Mouse (Mus musculus): ENCODE measurements around the gene Pxmp2. TPM values are rescaled to one million over a fixed set of nuclear protein-coding genes. Genes with fewer than 3 reads are reported as not detected.

The Pxmp2 gene
- total and polyA plus RNA-seq, 3 experiments = 3.9 to 4.6 (median 4.5) TPM

DNA sequence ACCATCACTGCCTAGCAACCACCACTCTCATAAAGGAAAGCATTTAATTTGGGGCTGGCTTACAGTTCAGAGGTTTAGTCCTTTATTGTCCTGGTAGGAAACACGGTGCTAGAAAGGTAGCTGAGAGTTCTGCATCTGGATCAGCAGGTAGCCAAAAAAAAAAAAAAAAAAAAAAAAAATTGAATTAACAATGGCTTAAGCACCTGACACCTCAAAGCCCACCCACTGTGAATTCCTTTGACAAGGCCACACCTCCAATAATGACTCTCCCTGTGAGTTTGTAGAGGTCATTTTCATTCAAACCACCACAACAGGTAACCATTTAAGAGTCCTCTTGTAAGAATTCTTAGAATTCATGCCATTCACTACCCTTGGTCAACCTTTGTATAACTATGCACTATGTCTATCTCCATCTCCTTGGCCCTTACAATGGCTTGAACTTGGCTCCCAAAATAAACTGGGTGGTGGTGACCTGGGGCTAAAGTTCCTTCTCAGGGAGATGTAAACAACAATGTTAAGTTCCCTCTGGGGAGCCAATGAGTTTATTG lies 58.6 kb downstream of the Pxmp2 start:
- Histone ChIP-seq H3K4me1 (ENCODE audit: control insufficient read depth in 1 of 2, insufficient read depth in 2 of 2) (peaks cover 0 to 8% of the 10 kb centered on the region in 2 experiments; a peak in 2 of 4 replicates), H3K27ac (ENCODE audit: insufficient read depth, low read depth) (no peak overlapping the region), H3K4me2 (ENCODE audit: insufficient read depth, low read depth, poor library complexity, severe bottlenecking) (no peak overlapping the region), H3K36me3 (replicated peaks in 1 of 2; ENCODE audit: control insufficient read depth in 1 of 2, insufficient read depth in 1 of 2, low read length in 1 of 2) (peaks cover 8 to 37% of the 10 kb centered on the region in 2 experiments), H3K79me2 (replicated peaks; ENCODE audit: control insufficient read depth, extremely low read depth, insufficient read depth, poor library complexity, severe bottlenecking) (peaks cover 13% of the 10 kb centered on the region), H3K27me3 (replicated peaks) (no peaks in the 10 kb centered on the region), H3K4me3 (replicated peaks in 1 of 3; ENCODE audit: low read depth in 2 of 3, low read length in 2 of 3, poor library complexity in 1 of 3) (no peak overlapping the region), H3K9me3 (replicated peaks; ENCODE audit: low read length) (no peaks in the 10 kb centered on the region), H3K9ac (ENCODE audit: insufficient read depth, low read depth) (no peak overlapping the region)
- no peak for TF ChIP-seq ZMIZ1 (IDR thresholded peaks at IDR 0.05; ENCODE audit: low read depth, low read length)
- in situ Hi-C loops (cut with MboI; ENCODE audit: low pct_ligation_motif_present, low pct_unique_long_range_greater_than_20kb, low sequenced_read_pairs) = no loop called here
- no peak for DNase-seq (ENCODE audit: extremely low read depth)
- dilution Hi-C loops (cut with MboI; ENCODE audit: extremely low pct_ligation_motif_present, extremely low pct_unique_long_range_greater_than_20kb, low sequenced_read_pairs) = no loop called here

DNA sequence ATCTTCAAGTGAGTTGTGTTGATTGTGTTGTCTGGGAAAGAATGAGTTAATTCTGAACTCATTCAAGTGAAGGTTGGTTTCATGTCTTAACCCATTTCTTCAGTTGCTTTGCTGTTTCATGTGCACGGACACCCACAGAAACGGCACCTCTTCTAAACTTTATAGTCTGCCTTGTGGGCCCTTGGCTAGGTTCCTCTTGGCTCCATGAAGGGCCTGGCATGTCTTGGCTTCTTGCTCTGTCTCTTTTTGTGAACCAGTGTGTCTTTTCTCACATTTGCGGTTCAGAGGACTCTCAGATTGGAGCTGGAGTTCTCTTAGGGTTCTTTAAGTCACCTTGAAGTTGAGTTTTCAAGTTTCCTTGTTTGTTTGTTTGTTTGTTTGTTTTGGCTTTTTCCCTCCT lies 60.9 kb downstream of the Pxmp2 start:
- peaks cover 28 to 61% of the 10 kb centered on the region in 2 experiments for H3K36me3 ChIP-seq (replicated peaks in 1 of 2; ENCODE audit: control insufficient read depth in 1 of 2, insufficient read depth in 1 of 2, low read length in 1 of 2)
- H3K4me2 ChIP-seq (ENCODE audit: insufficient read depth, low read depth, poor library complexity, severe bottlenecking) = no peak overlapping the region
- no peak overlapping the region for H3K9ac ChIP-seq (ENCODE audit: insufficient read depth, low read depth)
- H3K9me3 ChIP-seq (replicated peaks; ENCODE audit: low read length) = no peaks in the 10 kb centered on the region
- H3K79me2 ChIP-seq (replicated peaks; ENCODE audit: control insufficient read depth, extremely low read depth, insufficient read depth, poor library complexity, severe bottlenecking) = peaks cover 3% of the 10 kb centered on the region; the same call in 1 of the 2 replicates
- peaks cover 0 to 4% of the 10 kb centered on the region in 2 experiments; a peak in 2 of 4 replicates for H3K4me1 ChIP-seq (ENCODE audit: control insufficient read depth in 1 of 2, insufficient read depth in 2 of 2)
- DNase-seq (ENCODE audit: extremely low read depth) = no peak
- no peak overlapping the region for H3K27ac ChIP-seq (ENCODE audit: insufficient read depth, low read depth)
- dilution Hi-C loops (cut with MboI; ENCODE audit: extremely low pct_ligation_motif_present, extremely low pct_unique_long_range_greater_than_20kb, low sequenced_read_pairs) (no loop called here), in situ Hi-C loops (cut with MboI; ENCODE audit: low pct_ligation_motif_present, low pct_unique_long_range_greater_than_20kb, low sequenced_read_pairs) (no loop called here)
- no peak overlapping the region for H3K4me3 ChIP-seq (replicated peaks in 1 of 3; ENCODE audit: low read depth in 2 of 3, low read length in 2 of 3, poor library complexity in 1 of 3)
- TF ChIP-seq ZC3H11A (IDR thresholded peaks at IDR 0.05; ENCODE audit: low read depth, low read length) = no peak
- no peak for TF ChIP-seq CHD2 (IDR thresholded peaks at IDR 0.05; ENCODE audit: low read length)
- no peak for TF ChIP-seq ZMIZ1 (IDR thresholded peaks at IDR 0.05; ENCODE audit: low read depth, low read length)
- TF ChIP-seq MAZ (IDR thresholded peaks at IDR 0.05; ENCODE audit: low read depth, low read length) = no peak
- no peak for TF ChIP-seq HCFC1 (IDR thresholded peaks at IDR 0.05; ENCODE audit: low read depth, low read length)
- TF ChIP-seq ELF1 (IDR thresholded peaks at IDR 0.05; ENCODE audit: low read depth, low read length) = no peak
- TF ChIP-seq CTCF (conservative IDR thresholded peaks at IDR 0.05 in 1 of 2, IDR thresholded peaks at IDR 0.05 in 1 of 2; ENCODE audit: low read depth in 2 of 2, low read length in 2 of 2) = no peak
- TF ChIP-seq MYC (IDR thresholded peaks at IDR 0.05; ENCODE audit: low read depth, low read length) = no peak
- TF ChIP-seq BHLHE40 (IDR thresholded peaks at IDR 0.05; ENCODE audit: low read depth, low read length) = no peak
- H3K27me3 ChIP-seq (replicated peaks) = no peaks in the 10 kb centered on the region

Other genes starting within 250 kb of the Pxmp2 start
- gene Gm17655, start 213.7 kb downstream of the Pxmp2 start, total RNA-seq (2012; rRNA removed) = 2.3 and 5.7 TPM in 2 replicates
- 4.7 and 5.1 TPM in 2 replicates for gene Gm17655, start 213.7 kb downstream of the Pxmp2 start, total RNA-seq (2014; rRNA removed)
- gene Gm17655, start 213.7 kb downstream of the Pxmp2 start, polyA plus RNA-seq (2012; ENCODE audit: insufficient read length, low read depth) = 1.9 and 2.6 TPM in 2 replicates
- 2.3 and 2.6 TPM in 2 replicates for gene Gm35315, start 191.8 kb downstream of the Pxmp2 start, total RNA-seq (2012; rRNA removed)
- 3.7 and 4.0 TPM in 2 replicates for gene Gm35315, start 191.8 kb downstream of the Pxmp2 start, total RNA-seq (2014; rRNA removed)
- gene Gm35315, start 191.8 kb downstream of the Pxmp2 start, polyA plus RNA-seq (2012; ENCODE audit: insufficient read length, low read depth) = 3.3 TPM in 2 replicates
- 0.64 and 0.67 TPM in 2 replicates for gene Plcxd1, start 186.2 kb downstream of the Pxmp2 start, total RNA-seq (2012; rRNA removed)
- gene Plcxd1, start 186.2 kb downstream of the Pxmp2 start, total RNA-seq (2014; rRNA removed) = not detected in 2 replicates
- gene Plcxd1, start 186.2 kb downstream of the Pxmp2 start, polyA plus RNA-seq (2012; ENCODE audit: insufficient read length, low read depth) = 0.98 and 1.3 TPM in 2 replicates
- gene Gtpbp6, start 178.0 kb downstream of the Pxmp2 start, total RNA-seq (2012; rRNA removed) = 39.6 and 40.1 TPM in 2 replicates
- gene Gtpbp6, start 178.0 kb downstream of the Pxmp2 start, total RNA-seq (2014; rRNA removed) = 12.2 and 14.4 TPM in 2 replicates
- gene Gtpbp6, start 178.0 kb downstream of the Pxmp2 start, polyA plus RNA-seq (2012; ENCODE audit: insufficient read length, low read depth) = 24.5 and 27.9 TPM in 2 replicates
- gene Zfp605, start 176.1 kb downstream of the Pxmp2 start, total RNA-seq (2012; rRNA removed) = 4.3 and 5.9 TPM in 2 replicates
- 4.2 and 5.3 TPM in 2 replicates for gene Zfp605, start 176.1 kb downstream of the Pxmp2 start, total RNA-seq (2014; rRNA removed)
- 3.6 and 3.9 TPM in 2 replicates for gene Zfp605, start 176.1 kb downstream of the Pxmp2 start, polyA plus RNA-seq (2012; ENCODE audit: insufficient read length, low read depth)
- 33.6 and 40.8 TPM in 2 replicates for gene Chfr, start 150.3 kb downstream of the Pxmp2 start, total RNA-seq (2012; rRNA removed)
- 23.8 and 23.9 TPM in 2 replicates for gene Chfr, start 150.3 kb downstream of the Pxmp2 start, total RNA-seq (2014; rRNA removed)
- 36.0 and 38.5 TPM in 2 replicates for gene Chfr, start 150.3 kb downstream of the Pxmp2 start, polyA plus RNA-seq (2012; ENCODE audit: insufficient read length, low read depth)
- 15.0 and 15.7 TPM in 2 replicates for gene Golga3, start 109.5 kb downstream of the Pxmp2 start, total RNA-seq (2012; rRNA removed)
- 10.0 and 10.8 TPM in 2 replicates for gene Golga3, start 109.5 kb downstream of the Pxmp2 start, total RNA-seq (2014; rRNA removed)
- gene Golga3, start 109.5 kb downstream of the Pxmp2 start, polyA plus RNA-seq (2012; ENCODE audit: insufficient read length, low read depth) = 18.0 and 18.2 TPM in 2 replicates
- 30.8 and 33.2 TPM in 2 replicates for gene Ankle2, start 55.2 kb downstream of the Pxmp2 start, total RNA-seq (2012; rRNA removed)
- gene Ankle2, start 55.2 kb downstream of the Pxmp2 start, total RNA-seq (2014; rRNA removed) = 35.3 and 40.5 TPM in 2 replicates
- gene Ankle2, start 55.2 kb downstream of the Pxmp2 start, polyA plus RNA-seq (2012; ENCODE audit: insufficient read length, low read depth) = 35.7 and 37.1 TPM in 2 replicates
- 62.8 and 70.0 TPM in 2 replicates for gene Pgam5, start 16.3 kb downstream of the Pxmp2 start, total RNA-seq (2012; rRNA removed)
- gene Pgam5, start 16.3 kb downstream of the Pxmp2 start, total RNA-seq (2014; rRNA removed) = 127 and 128 TPM in 2 replicates
- gene Pgam5, start 16.3 kb downstream of the Pxmp2 start, polyA plus RNA-seq (2012; ENCODE audit: insufficient read length, low read depth) = 57.1 and 64.8 TPM in 2 replicates
- gene Pole, start 120 bp upstream of the Pxmp2 start, total RNA-seq (2012; rRNA removed) = 50.7 and 55.0 TPM in 2 replicates
- gene Pole, start 120 bp upstream of the Pxmp2 start, total RNA-seq (2014; rRNA removed) = 45.6 and 46.0 TPM in 2 replicates
- gene Pole, start 120 bp upstream of the Pxmp2 start, polyA plus RNA-seq (2012; ENCODE audit: insufficient read length, low read depth) = 56.4 and 60.2 TPM in 2 replicates
- gene P2rx2, start 57.0 kb upstream of the Pxmp2 start, total RNA-seq (2012; rRNA removed) = not detected in 2 replicates
- not detected in 2 replicates for gene P2rx2, start 57.0 kb upstream of the Pxmp2 start, total RNA-seq (2014; rRNA removed)
- gene P2rx2, start 57.0 kb upstream of the Pxmp2 start, polyA plus RNA-seq (2012; ENCODE audit: insufficient read length, low read depth) = 0.45 and 0.76 TPM in 2 replicates
- not detected in 2 replicates for gene Lrcol1, start 58.5 kb upstream of the Pxmp2 start, total RNA-seq (2012; rRNA removed)
- not detected in 2 replicates for gene Lrcol1, start 58.5 kb upstream of the Pxmp2 start, total RNA-seq (2014; rRNA removed)
- gene Lrcol1, start 58.5 kb upstream of the Pxmp2 start, polyA plus RNA-seq (2012; ENCODE audit: insufficient read length, low read depth) = not detected in 2 replicates
- 9.1 and 9.8 TPM in 2 replicates for gene Fbrsl1, start 162.3 kb upstream of the Pxmp2 start, total RNA-seq (2012; rRNA removed)
- gene Fbrsl1, start 162.3 kb upstream of the Pxmp2 start, total RNA-seq (2014; rRNA removed) = 3.0 and 4.1 TPM in 2 replicates
- gene Fbrsl1, start 162.3 kb upstream of the Pxmp2 start, polyA plus RNA-seq (2012; ENCODE audit: insufficient read length, low read depth) = 26.7 and 32.0 TPM in 2 replicates